Mouse (Mus musculus) testis, adult 2 months (tissue): ENCODE results near the gene Ednrb. TPM values are rescaled to one million over a fixed set of nuclear protein-coding genes. Genes with fewer than 3 reads are reported as not detected.

ENCODE experiments used
- H3K27ac ChIP-seq: fragments of 200-500 bp; 2 replicates; pipeline ENCODE4 v1.5.1; 2012; ENCODE audit warnings: low read depth, low read length; ENCODE audit not compliant: control insufficient read depth, insufficient read depth
- H3K27me3 ChIP-seq: fragments of 200-500 bp; 2 replicates; pipeline ENCODE4 v1.6.1; 2012; ENCODE audit warnings: mild to moderate bottlenecking, low read length, moderate library complexity; ENCODE audit not compliant: control insufficient read depth, insufficient read depth
- H3K36me3 ChIP-seq: fragments of 200-500 bp; 2 replicates; pipeline ENCODE4 v1.6.1; 2012; ENCODE audit warnings: mild to moderate bottlenecking, low read length; ENCODE audit not compliant: control insufficient read depth, insufficient read depth
- H3K4me1 ChIP-seq: fragments of 200-500 bp; 2 replicates; pipeline ENCODE4 v1.6.1; 2012; ENCODE audit warnings: low read length; ENCODE audit not compliant: control insufficient read depth, insufficient read depth
- H3K4me3 ChIP-seq: fragments of 200-500 bp; 2 replicates; pipeline ENCODE4 v1.5.1; 2012; ENCODE audit warnings: low read depth, mild to moderate bottlenecking, low read length, moderate library complexity, mixed read lengths; ENCODE audit not compliant: control insufficient read depth
- CTCF ChIP-seq: fragments of 200-500 bp; IDR thresholded peaks from 2 replicates; pipeline ENCODE4 v1.5.1; 2012; ENCODE audit warnings: low read depth, mild to moderate bottlenecking, inconsistent platforms, low read length, moderate library complexity; ENCODE audit not compliant: control insufficient read depth, insufficient read depth, insufficient replicate concordance
- POLR2A ChIP-seq: fragments of 200-500 bp; IDR thresholded peaks from 2 replicates; pipeline ENCODE4 v1.6.1; 2012; ENCODE audit warnings: low read depth, mild to moderate bottlenecking, inconsistent platforms, low read length, moderate library complexity; ENCODE audit not compliant: control insufficient read depth
- polyA plus RNA-seq: library from polyadenylated mRNA; depleted of rRNA; stranded (reverse); fragments of >200 nt; gene quantifications from 2 replicates; pipeline ENCODE4 v1.2.3, GENCODE M21; 2012

Gene Ednrb
- polyA plus RNA-seq, 1 experiment = 0.10 TPM

DNA sequence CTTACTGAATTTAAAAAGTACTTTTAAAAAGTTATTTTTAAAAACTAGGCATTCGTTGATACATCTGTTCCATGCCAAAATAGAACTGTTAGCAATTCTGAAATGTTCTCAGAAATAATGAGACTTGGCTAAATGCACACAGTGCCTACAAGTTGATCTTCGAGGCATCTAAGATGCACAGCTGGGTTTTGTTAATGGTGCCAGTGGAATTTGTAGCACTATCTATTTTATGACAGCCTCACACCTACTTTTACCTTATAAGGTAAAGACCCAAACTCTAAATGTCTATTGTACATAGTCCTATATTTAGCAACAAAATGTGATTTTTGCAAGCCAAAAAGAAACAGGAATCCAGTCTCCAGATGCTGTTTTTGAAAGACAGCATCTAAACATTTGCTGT, 21.0 kb upstream of the Ednrb start:
- TF ChIP-seq POLR2A (no peak), CTCF (no peak)
- no peaks in the 10 kb centered on the region for H3K36me3 ChIP-seq
- no peaks in the 10 kb centered on the region for H3K4me1 ChIP-seq
- no peaks in the 10 kb centered on the region for H3K27me3 ChIP-seq
- H3K27ac ChIP-seq = no peak overlapping the region
- no peak overlapping the region for H3K4me3 ChIP-seq

DNA sequence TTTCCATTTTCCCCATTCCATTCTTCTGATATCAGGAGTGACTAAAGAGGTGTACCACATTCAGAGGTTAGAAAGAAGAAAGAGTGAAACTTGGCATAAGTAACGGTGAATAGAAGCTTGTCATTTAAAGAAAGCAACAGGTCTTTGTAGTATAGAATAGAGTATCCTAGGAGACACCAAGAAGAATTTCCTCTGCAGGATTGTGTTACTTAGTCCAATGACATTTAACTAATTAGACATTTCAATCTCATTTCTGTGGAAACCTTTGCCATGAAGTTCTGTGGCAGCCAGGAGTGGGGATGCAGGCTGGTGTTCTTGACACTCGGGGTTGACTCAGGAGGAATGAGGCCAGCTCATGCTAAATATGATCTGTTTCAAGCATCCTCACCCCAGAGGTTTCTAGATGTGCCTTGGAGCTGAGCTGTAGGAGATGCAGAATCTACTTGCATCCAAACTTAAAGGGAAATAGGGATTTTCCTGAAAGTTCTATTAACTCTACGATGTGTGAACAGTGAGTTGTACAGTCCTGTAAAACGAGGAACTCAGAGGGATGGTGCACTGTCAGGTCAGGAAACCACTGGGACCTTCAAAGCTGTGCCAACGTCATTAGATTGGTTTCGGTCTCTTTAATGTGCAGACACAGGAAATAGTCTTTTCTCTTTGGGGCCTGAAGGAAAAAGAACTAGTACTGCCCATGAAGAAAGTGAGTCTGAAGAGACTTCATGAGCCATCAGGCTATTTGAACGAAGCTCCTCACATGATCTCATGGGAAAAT, 6.1 kb upstream of the Ednrb start:
- Histone ChIP-seq H3K36me3 (no peaks in the 10 kb centered on the region), H3K27me3 (no peaks in the 10 kb centered on the region), H3K27ac (no peak overlapping the region), H3K4me1 (no peaks in the 10 kb centered on the region), H3K4me3 (no peak overlapping the region)
- no peak for TF ChIP-seq POLR2A
- no peak for TF ChIP-seq CTCF

DNA sequence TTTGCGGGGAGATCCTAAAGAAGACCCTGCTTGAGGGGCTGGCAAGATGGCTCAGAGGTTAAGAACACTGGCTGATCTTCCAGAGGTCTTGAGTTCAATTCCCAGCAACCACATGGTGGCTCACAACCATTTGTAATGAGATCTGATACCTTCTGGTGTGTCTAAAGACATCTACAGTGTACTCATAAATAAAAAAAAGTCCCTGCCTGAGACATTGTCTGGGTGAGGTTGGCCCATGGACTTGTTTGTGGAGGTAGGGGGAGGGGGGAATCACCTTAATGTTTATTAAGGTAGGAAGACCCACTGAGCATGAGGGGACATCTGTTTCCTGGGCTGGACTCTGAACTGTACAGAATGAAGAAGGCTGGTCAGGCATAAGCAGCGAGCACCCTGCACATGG, 1.5 kb upstream of the Ednrb start:
- no peaks in the 10 kb centered on the region for H3K36me3 ChIP-seq
- peaks cover 7% of the 10 kb centered on the region for H3K4me1 ChIP-seq
- no peak overlapping the region for H3K27ac ChIP-seq
- TF ChIP-seq CTCF (no peak), POLR2A (no peak)
- no peaks in the 10 kb centered on the region for H3K27me3 ChIP-seq
- no peak overlapping the region for H3K4me3 ChIP-seq

DNA sequence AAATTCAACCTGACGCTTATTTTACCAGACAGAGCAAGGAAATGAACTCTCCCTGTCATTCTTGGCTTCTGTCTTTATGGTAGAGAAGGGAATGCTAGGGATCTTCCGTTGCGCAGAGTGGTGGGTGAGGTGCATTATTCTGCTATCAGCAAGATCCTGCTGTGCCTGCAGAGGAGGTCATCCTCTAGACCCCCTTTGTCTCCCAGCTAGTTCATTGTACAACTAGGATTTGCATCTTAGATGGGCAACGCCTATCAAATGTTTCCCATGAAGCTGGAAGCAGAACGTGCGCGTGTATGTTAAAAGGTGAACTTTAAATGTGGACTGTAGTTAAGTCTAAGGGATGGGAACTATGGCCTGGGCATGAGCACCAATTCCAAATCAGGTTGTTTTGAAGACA, 742 bp upstream of the Ednrb start:
- no peak overlapping the region for H3K4me3 ChIP-seq
- peaks cover 7% of the 10 kb centered on the region for H3K4me1 ChIP-seq
- no peak overlapping the region for H3K27ac ChIP-seq
- H3K36me3 ChIP-seq = no peaks in the 10 kb centered on the region
- TF ChIP-seq POLR2A = no peak
- TF ChIP-seq CTCF = no peak
- no peaks in the 10 kb centered on the region for H3K27me3 ChIP-seq

DNA sequence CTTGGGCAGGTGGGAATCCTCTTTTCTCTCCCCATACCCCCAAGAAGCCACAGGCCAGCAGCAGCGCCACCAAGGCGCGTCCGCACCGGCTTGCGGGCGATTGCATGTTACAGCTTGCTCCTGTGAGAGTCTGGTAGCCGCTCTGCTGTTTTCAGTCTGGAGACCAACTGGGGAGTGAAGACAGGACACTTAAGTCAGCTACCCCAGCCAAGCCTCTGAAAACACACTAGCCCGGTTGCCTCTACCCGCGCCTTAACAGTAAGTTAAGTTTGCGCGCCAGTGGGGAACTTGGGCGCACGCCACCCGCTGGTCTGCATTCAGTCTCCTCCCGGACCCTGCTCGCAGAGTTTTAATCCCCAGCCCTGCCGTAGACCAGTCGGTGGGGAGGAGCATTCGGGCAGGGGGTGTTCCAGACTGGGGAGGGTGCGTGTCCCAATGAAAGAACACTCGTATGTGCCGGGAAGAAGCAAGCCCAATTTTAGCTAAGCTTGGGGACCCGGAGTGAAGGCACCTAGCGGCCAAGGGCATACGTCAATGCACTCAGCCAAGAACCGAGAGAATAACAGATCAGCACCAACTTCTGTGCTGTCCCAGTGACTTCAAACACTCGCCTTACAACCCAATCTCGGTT, 716 bp downstream of the Ednrb start:
- H3K4me1 ChIP-seq = peaks cover 7% of the 10 kb centered on the region
- no peaks in the 10 kb centered on the region for H3K36me3 ChIP-seq
- H3K27me3 ChIP-seq = no peaks in the 10 kb centered on the region
- TF ChIP-seq CTCF (no peak; the same call in 1 of the 2 replicates), POLR2A (no peak)
- H3K27ac ChIP-seq = no peak overlapping the region
- peak overlapping the region; percentile 20 for H3K4me3 ChIP-seq

DNA sequence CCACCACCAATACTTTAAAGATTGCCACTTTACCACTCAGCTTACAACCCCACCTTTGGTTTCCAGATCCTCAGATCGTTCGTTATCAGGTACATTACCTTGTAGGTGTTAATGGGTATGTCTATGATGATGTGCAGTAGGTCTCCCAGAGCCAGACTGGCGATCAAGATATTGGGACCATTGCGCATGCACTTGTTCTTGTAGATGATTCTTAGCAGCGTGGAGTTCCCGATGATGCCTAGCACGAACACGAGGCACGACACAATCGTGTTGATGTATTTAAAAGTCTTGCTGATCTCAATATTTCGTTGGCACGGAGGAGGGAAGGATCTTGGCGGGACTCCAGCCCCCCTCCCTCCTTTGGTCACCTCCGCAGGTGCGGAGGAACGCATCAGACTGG, 1.3 kb downstream of the Ednrb start:
- Histone ChIP-seq H3K4me3 (no peak overlapping the region), H3K4me1 (peaks cover 7% of the 10 kb centered on the region), H3K27ac (no peak overlapping the region), H3K36me3 (no peaks in the 10 kb centered on the region), H3K27me3 (no peaks in the 10 kb centered on the region)
- no peak for TF ChIP-seq CTCF
- TF ChIP-seq POLR2A = no peak

DNA sequence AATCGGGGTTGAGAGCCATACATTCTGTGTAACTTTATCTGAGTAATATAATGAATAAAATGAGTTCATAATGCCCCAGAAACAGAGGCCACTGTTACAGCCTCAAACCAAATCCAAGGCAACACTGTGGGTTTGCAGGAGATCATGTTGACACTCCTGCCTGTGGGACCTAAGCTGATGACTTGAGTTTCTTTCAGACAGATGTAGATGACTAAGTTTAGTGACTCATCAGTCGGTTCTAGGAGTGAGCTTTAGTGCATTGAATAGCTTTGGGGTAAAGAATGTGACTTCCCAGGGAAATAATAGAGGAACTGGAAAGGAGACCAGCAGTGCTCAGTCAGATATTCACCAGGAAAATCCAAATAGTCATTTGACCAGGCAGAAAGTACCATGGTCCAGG, 3.8 kb downstream of the Ednrb start:
- no peak overlapping the region for H3K4me3 ChIP-seq
- no peak for TF ChIP-seq CTCF
- no peak for TF ChIP-seq POLR2A
- no peak overlapping the region for H3K27ac ChIP-seq
- H3K36me3 ChIP-seq = no peaks in the 10 kb centered on the region
- no peaks in the 10 kb centered on the region for H3K27me3 ChIP-seq
- peaks cover 7% of the 10 kb centered on the region for H3K4me1 ChIP-seq
